Mouse (Mus musculus): ENCODE measurements around the gene Pick1. TPM values are rescaled to one million over a fixed set of nuclear protein-coding genes. Genes with fewer than 3 reads are reported as not detected.

Gene Pick1
- 19.0 and 19.8 TPM in 2 replicates for polyA plus RNA-seq (2015; fragmentation: Nextera tagmentation; extraction: Ambion mirVana)

DNA sequence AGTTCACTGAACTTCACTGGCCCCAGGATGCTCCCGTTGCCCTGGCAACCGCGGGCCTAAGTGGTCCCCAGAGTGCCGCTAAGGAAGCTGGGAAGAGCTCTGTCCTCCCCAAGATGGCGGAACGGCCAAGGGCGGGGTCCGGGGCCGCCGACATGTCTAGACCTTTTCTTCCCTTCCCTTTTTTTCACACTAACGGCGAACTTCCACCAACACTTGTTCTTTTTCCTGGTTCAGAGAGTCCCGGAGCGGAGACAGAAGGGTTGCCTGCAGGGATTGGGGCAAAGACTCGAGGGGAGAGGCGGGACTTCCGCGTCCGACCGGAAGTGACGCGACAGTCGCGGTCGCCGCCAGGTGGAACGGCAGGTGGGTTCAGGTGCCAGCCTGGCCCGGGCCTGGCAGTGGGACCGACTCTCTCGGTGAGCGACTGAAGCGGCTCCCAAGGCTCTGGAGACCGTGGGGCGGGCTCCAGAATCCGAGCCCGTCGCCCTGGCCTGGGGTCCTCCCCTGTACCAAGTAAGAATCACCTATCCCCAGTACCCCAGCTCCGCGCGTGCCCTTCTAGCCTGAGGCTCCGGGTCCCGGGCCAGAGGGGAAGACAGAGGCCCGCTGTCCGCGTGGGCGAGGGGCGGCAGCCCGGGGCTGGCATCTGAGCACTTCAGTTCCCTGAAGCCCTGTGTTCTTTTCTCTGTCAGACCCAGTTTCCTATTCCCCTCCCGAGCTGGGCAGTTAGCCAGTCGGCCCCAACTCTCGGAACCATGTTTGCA, at the start of gene Pick1, which contains the start of gene Gm49486:
Gene Pick1, plus strand, starts transcription at position 116 of the 764 bp plus-strand sequence.
Gene Gm49486, plus strand, starts transcription at position 334 of the 764 bp plus-strand sequence.

DNA sequence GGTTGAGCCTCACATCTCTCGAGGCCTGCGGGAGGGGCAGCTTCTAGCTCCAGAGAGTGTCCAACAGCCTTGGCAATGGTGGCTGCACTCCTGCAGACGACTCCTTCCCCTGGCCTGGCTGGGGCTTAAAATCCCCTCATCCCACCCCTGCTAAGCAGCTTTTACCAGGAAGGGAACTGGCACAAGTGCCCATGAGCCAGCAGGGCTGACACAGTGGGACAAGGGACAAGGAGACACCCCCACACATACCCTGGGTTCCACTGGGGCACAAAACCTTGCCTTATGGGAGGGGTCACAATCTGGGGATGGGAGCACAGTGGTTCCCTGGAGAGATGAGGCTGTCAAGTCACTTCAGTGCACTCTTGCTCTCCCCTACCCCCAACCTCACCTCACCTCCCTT, 25.7 kb downstream of the Pick1 start, which contains the start of gene Slc16a8:
Gene Slc16a8, minus strand, starts transcription at position 101 of the 400 bp plus-strand sequence.

DNA sequence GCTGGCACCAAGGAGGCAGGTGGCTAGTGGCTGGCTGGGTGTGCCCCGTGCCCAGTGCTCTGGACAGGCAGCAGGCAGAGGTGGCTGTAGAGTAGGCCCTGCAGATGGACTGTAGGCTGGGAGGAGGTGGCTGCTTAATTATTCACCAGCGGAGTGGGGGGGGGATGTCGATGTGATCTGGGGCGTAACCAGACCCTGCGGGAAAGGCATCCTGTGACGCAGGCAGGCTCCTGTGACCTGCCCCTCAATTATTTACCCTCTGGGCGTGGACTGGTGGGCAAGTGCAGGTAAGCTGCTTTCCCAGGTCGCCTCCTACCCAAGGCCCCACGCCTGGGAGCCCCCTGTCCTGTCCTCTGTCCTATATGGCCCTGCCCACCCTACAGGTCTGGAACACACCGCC, 56.4 kb downstream of the Pick1 start, which contains the start of gene Baiap2l2:
Gene Baiap2l2, minus strand, starts transcription at position 139 of the 400 bp plus-strand sequence.

Other genes with a start within 250 kb of the Pick1 start
- gene H1f0, start 200.7 kb upstream of the Pick1 start, polyA plus RNA-seq (2015; fragmentation: Nextera tagmentation; extraction: Ambion mirVana): 280 and 283 TPM in 2 replicates
- gene Galr3, start 187.3 kb upstream of the Pick1 start, polyA plus RNA-seq (2015; fragmentation: Nextera tagmentation; extraction: Ambion mirVana): 0.21 TPM in 1 of 2 replicates, not detected in the other
- 15.2 and 17.9 TPM in 2 replicates for gene Ankrd54, start 166.3 kb upstream of the Pick1 start, polyA plus RNA-seq (2015; fragmentation: Nextera tagmentation; extraction: Ambion mirVana)
- 116 and 132 TPM in 2 replicates for gene Eif3l, start 154.0 kb upstream of the Pick1 start, polyA plus RNA-seq (2015; fragmentation: Nextera tagmentation; extraction: Ambion mirVana)
- 9.3 and 9.6 TPM in 2 replicates for gene Micall1, start 120.3 kb upstream of the Pick1 start, polyA plus RNA-seq (2015; fragmentation: Nextera tagmentation; extraction: Ambion mirVana)
- gene Polr2f, start 88.2 kb upstream of the Pick1 start, polyA plus RNA-seq (2015; fragmentation: Nextera tagmentation; extraction: Ambion mirVana): 219 and 228 TPM in 2 replicates
- 4.1 and 4.4 TPM in 2 replicates for gene 1700088E04Rik, start 87.9 kb upstream of the Pick1 start, polyA plus RNA-seq (2015; fragmentation: Nextera tagmentation; extraction: Ambion mirVana)
- gene Sox10, start 63.9 kb upstream of the Pick1 start, polyA plus RNA-seq (2015; fragmentation: Nextera tagmentation; extraction: Ambion mirVana): 4.1 and 4.3 TPM in 2 replicates
- gene Gm49486, start 218 bp downstream of the Pick1 start, polyA plus RNA-seq (2015; fragmentation: Nextera tagmentation; extraction: Ambion mirVana): 0.64 and 0.83 TPM in 2 replicates
- gene Slc16a8, start 25.6 kb downstream of the Pick1 start, polyA plus RNA-seq (2015; fragmentation: Nextera tagmentation; extraction: Ambion mirVana): 0.63 and 1.1 TPM in 2 replicates
- 23.0 and 24.6 TPM in 2 replicates for gene Baiap2l2, start 56.4 kb downstream of the Pick1 start, polyA plus RNA-seq (2015; fragmentation: Nextera tagmentation; extraction: Ambion mirVana)
- gene Pla2g6, start 99.2 kb downstream of the Pick1 start, polyA plus RNA-seq (2015; fragmentation: Nextera tagmentation; extraction: Ambion mirVana): 10.3 and 11.1 TPM in 2 replicates
- 1.4 and 1.7 TPM in 2 replicates for gene Maff, start 117.4 kb downstream of the Pick1 start, polyA plus RNA-seq (2015; fragmentation: Nextera tagmentation; extraction: Ambion mirVana)
- gene Tmem184b, start 174.4 kb downstream of the Pick1 start, polyA plus RNA-seq (2015; fragmentation: Nextera tagmentation; extraction: Ambion mirVana): 43.1 and 46.5 TPM in 2 replicates
- 63.4 and 64.3 TPM in 2 replicates for gene Csnk1e, start 226.4 kb downstream of the Pick1 start, polyA plus RNA-seq (2015; fragmentation: Nextera tagmentation; extraction: Ambion mirVana)

All from skeletal muscle tissue, postnatal 0 days (tissue).